Mouse (Mus musculus) forebrain, embryonic 16.5 days (tissue): ENCODE measurements around the gene Plbd2. TPM values are rescaled to one million over a fixed set of nuclear protein-coding genes. Genes with fewer than 3 reads are reported as not detected.

Experiments
- ATAC-seq: fragments of 200-750 bp; cut with Nextera tagmentation; 2 replicates; pipeline ENCODE4 v1.8.0; 2017; ENCODE audit warnings: mild to moderate bottlenecking, moderate library complexity
- H3K27ac ChIP-seq: fragments of 300-500 bp; sonication (generic); 2 replicates; pipeline ENCODE4 v1.5.1; 2014; ENCODE audit warnings: low read length, control low read depth
- H3K27me3 ChIP-seq: fragments of 300-500 bp; sonication (generic); replicated peaks from 2 replicates; pipeline ENCODE4 v1.6.1; 2014; ENCODE audit warnings: low read length; ENCODE audit not compliant: control insufficient read depth, insufficient read depth
- H3K36me3 ChIP-seq: fragments of 300-500 bp; sonication (generic); 2 replicates; pipeline ENCODE4 v1.6.1; 2014; ENCODE audit not compliant: control insufficient read depth, insufficient read depth
- H3K4me1 ChIP-seq: fragments of 300-500 bp; sonication (generic); replicated peaks from 2 replicates; pipeline ENCODE4 v1.6.1; 2014; ENCODE audit warnings: low read length; ENCODE audit not compliant: control insufficient read depth, insufficient read depth
- H3K4me2 ChIP-seq: fragments of 300-500 bp; sonication (generic); 2 replicates; pipeline ENCODE4 v1.6.1; 2014; ENCODE audit warnings: mild to moderate bottlenecking, low read length, control low read depth
- H3K4me3 ChIP-seq: fragments of 300-500 bp; sonication (generic); replicated peaks from 2 replicates; pipeline ENCODE4 v1.5.1; 2014; ENCODE audit warnings: mild to moderate bottlenecking, low read length, control low read depth
- H3K9ac ChIP-seq: fragments of 300-500 bp; sonication (generic); replicated peaks from 2 replicates; pipeline ENCODE4 v1.6.1; 2014; ENCODE audit warnings: low read depth, low read length, control low read depth
- H3K9me3 ChIP-seq: fragments of 300-500 bp; sonication (generic); 2 replicates; pipeline ENCODE4 v1.6.1; 2016; ENCODE audit warnings: low read length; ENCODE audit not compliant: control insufficient read depth
- WGBS: fragments of 180-500 bp; shearing (Covaris S2); extraction: QIAGEN DNeasy Blood & Tissue Kit; methylation state at CpG from one replicate; pipeline ENCODE4 v1.1.7; 2014; 5-methylcytosine and 5-hydroxymethylcytosine counted together
- polyA plus RNA-seq: library from polyadenylated mRNA; unstranded; fragments of >200 nt; fragmentation: Nextera tagmentation; extraction: Ambion mirVana; gene quantifications from 2 replicates; pipeline ENCODE4 v1.2.1, GENCODE M21; 2015

The Plbd2 gene
- polyA plus RNA-seq, 1 experiment from 2014 or later, result 22.9 TPM

DNA sequence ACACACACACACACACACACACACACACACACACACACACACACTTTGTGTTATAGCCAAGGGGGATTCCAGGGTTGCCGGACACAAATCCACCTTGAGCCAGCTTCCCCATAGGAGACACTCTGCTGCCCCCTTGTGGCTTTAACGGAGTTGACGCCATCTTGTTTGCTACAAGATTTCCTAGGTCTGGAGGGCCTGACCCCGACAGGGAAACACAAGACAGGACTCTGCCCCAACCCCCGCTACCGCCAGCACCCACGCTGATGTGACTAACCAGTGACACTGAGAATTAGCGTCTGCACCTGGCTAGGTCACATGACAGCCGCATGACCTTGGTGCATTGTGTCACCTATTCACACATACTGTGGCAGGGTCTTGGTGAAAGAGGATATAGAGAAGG, 45.8 kb downstream of the Plbd2 start:
- ATAC-seq, result no peak
- Histone ChIP-seq H3K4me3 (no peak overlapping the region), H3K27ac (no peak overlapping the region), H3K27me3 (no peaks in the 10 kb centered on the region), H3K9ac (no peak overlapping the region), H3K4me2 (no peak overlapping the region), H3K36me3 (no peaks in the 10 kb centered on the region), H3K9me3 (no peaks in the 10 kb centered on the region), H3K4me1 (no peaks in the 10 kb centered on the region)
- WGBS, result 5% methylated on average over 9 of the region's 9 CpGs

DNA sequence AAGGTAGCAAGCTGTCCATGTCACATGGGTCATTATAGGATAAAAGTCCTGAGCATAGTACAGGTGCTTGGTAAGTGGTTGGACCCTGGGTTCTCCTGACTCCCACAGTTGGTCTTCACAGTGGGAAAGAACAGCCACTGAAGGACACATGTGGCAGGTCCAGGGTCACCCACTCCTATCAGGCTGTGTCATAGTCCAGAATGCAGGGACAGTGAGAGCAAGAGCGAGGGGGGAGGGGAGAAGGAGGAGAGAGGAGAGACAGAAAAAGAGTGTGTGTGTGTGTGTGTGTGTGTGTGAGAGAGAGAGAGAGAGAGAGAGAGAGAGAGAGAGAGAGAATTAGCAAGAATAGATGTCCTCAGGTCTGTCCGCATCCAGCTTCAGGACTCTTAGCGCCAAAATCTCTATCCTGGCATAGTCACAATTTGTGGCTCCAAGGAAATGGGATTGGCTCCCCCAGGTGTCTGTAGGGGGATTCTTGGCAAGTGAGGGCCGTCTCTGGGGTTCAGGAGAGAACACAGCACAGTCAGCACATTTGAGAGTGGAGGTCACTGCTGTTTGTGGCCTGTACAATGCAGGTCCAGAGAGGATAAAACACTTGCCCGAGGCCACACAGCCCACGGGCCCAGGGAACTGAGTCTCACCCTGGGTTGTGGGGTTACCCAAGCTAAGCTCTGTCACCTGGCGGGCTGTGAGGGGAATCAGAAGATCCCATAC, 46.4 kb downstream of the Plbd2 start:
- Histone ChIP-seq H3K36me3 (no peaks in the 10 kb centered on the region), H3K9me3 (no peaks in the 10 kb centered on the region), H3K4me3 (no peak overlapping the region), H3K4me2 (no peak overlapping the region), H3K27ac (no peak overlapping the region), H3K27me3 (no peaks in the 10 kb centered on the region), H3K4me1 (no peaks in the 10 kb centered on the region), H3K9ac (no peak overlapping the region)
- ATAC-seq, result no peak; the same call in 1 of the 2 replicates
- 41% methylated on average over 7 of the region's 7 CpGs for WGBS

DNA sequence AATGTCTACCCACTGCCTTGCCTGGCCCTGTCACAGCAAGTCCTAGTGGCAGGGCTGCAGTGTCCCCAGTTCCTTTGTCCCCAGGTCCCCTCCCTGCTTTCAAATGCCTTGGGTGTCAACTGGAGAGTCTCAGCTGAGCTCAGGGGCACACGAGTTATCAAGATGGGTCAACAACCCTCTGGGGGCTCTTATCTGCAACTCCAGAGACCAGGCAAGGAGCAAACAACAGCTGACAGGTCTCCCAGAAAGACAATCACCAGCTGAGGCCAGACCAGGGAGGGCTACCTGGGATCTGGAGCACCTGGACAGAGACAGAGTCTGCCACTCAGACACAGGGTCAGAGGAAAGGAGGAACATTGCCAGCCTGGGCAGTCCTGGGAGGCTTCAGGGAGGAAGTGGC, 47.2 kb downstream of the Plbd2 start:
- no peak for ATAC-seq
- WGBS, result 48% methylated on average over 1 of the region's 1 CpGs
- Histone ChIP-seq H3K4me2 (no peak overlapping the region), H3K4me3 (no peak overlapping the region), H3K27ac (no peak overlapping the region), H3K9ac (no peak overlapping the region), H3K36me3 (no peaks in the 10 kb centered on the region), H3K27me3 (no peaks in the 10 kb centered on the region), H3K9me3 (no peaks in the 10 kb centered on the region), H3K4me1 (no peaks in the 10 kb centered on the region)

DNA sequence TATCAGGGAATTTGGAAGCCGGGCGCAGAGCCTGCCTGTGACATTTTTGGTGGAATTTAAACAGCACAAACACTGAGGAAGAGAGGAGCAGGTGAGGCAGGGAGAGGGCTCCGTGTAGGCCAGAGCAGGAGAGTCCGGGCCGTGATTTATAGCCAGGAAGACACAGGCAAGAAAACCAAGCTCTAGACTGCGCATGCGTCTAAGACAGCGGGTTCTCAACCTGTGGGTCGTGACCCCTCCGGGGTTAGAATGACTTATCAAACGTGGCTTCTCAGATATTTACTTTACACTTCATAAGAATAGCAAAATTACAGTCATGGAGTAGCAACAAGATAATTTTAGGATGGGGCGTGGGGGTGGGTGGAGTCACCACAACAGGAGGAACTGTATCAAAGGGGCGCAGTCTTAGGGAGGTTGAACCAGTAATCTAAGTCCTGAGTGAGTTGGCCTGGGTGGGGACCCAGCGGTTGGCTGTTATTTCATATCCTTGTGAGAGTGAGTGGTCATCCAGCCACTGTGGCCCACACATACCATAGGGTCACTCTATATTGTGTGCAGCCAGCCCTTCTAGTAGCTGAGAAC, 48.6 kb downstream of the Plbd2 start:
- Histone ChIP-seq H3K36me3 (no peaks in the 10 kb centered on the region), H3K27ac (no peak overlapping the region), H3K4me2 (no peak overlapping the region), H3K4me1 (no peaks in the 10 kb centered on the region), H3K27me3 (no peaks in the 10 kb centered on the region), H3K9ac (no peak overlapping the region), H3K4me3 (no peak overlapping the region), H3K9me3 (no peaks in the 10 kb centered on the region)
- ATAC-seq, result no peak
- 76% methylated on average over 14 of the region's 14 CpGs for WGBS

DNA sequence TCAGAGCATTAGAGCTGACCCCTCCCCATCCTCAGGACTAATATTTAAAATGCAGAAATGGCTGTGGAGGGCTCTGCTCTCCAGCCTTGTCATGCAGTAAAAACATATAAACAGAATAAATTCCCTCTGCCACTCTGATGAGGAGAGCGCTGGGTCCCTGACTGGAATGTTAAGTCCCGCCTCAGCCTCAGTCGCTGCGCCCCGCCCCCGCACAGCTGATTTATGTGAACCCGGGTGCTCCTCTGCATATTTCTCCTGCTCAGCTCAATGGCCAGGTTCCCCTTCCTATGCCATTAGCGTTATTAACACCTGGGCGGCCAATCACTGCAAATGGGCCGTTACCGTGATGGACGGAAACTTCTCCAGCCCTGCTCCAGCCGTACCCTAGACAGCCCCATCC, 56.1 kb downstream of the Plbd2 start:
- Histone ChIP-seq H3K4me2 (no peak overlapping the region), H3K27me3 (0 out of 2 replicates have a peak, but pooled peaks cover 4% of the 10 kb centered on the region), H3K9me3 (no peaks in the 10 kb centered on the region), H3K4me1 (no peaks in the 10 kb centered on the region), H3K36me3 (no peaks in the 10 kb centered on the region), H3K27ac (no peak overlapping the region), H3K4me3 (no peak overlapping the region), H3K9ac (no peak overlapping the region)
- ATAC-seq, result no peak
- WGBS, result 60% methylated on average over 13 of the region's 13 CpGs

DNA sequence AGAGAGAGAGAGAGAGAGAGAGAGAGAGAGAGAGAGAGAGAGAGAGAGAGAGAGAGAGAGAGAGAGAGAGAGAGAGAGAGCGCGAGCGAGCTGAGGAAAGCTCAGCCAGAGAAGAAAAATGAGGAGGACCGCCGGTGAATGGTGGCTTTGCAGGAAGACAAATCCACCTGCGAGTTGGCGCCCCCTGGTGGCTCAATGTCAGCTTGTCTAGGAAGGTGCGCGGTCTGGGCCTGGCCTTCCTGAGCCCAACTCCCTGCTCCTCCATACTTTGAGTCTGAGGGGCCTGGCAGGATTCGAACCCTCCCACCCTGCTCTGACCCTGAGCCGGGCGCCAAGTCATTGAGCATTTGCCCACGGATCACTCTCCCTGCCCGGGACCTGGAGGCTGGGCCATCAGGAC, 62.7 kb downstream of the Plbd2 start:
- no peak overlapping the region for H3K4me3 ChIP-seq
- peak overlapping the region; percentile 46 for H3K4me2 ChIP-seq
- peaks cover 25% of the 10 kb centered on the region for H3K4me1 ChIP-seq
- no peak overlapping the region for H3K9ac ChIP-seq
- no peak overlapping the region for H3K27ac ChIP-seq
- peak; percentile 71 for ATAC-seq
- H3K9me3 ChIP-seq, result no peaks in the 10 kb centered on the region
- WGBS, result 13% methylated on average over 14 of the region's 14 CpGs
- peaks cover 38% of the 10 kb centered on the region for H3K27me3 ChIP-seq
- no peaks in the 10 kb centered on the region for H3K36me3 ChIP-seq

DNA sequence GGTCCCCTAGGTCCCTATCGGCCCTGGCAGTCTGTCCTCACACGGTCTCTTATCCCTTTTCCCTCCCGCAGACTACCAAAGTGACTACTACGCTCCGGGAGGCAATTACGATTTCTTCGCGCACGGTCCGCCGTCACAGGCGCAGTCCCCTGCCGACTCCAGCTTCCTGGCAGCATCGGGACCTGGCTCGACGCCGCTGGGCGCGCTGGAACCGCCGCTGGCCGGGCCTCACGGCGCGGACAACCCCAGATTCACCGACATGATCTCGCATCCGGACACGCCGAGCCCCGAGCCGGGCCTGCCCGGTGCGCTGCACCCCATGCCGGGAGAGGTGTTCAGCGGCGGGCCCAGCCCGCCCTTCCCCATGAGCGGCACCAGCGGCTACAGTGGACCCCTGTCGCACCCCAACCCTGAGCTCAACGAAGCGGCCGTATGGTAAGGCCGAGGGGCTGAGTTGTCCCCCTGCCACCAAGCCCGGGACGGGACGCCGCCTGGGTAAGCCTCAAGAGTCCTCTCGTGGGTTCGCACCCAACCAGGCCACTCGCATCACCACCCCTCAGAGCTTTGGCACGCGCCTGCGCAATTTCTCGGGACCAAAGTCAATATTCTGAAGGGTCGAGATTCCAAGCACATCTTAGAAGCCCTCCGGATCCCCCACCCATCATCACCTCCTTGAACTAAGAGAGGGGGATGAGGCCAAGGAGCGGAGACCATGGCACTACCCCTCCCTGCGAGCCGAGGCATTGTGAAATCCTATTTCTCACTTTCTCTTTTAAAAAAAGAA, 63.3 kb downstream of the Plbd2 start:
- ATAC-seq, result 0 out of 2 replicates have a peak, but pooled peaks have one; percentile 37
- no peak overlapping the region for H3K27ac ChIP-seq
- H3K9me3 ChIP-seq, result no peaks in the 10 kb centered on the region
- H3K9ac ChIP-seq, result peak overlapping the region; percentile 36
- peak overlapping the region; percentile 25 for H3K4me3 ChIP-seq
- H3K4me1 ChIP-seq, result peaks cover 28% of the 10 kb centered on the region
- WGBS, result 15% methylated on average over 60 of the region's 61 CpGs
- H3K4me2 ChIP-seq, result peak overlapping the region; percentile 46
- no peaks in the 10 kb centered on the region for H3K36me3 ChIP-seq
- H3K27me3 ChIP-seq, result peaks cover 45% of the 10 kb centered on the region

DNA sequence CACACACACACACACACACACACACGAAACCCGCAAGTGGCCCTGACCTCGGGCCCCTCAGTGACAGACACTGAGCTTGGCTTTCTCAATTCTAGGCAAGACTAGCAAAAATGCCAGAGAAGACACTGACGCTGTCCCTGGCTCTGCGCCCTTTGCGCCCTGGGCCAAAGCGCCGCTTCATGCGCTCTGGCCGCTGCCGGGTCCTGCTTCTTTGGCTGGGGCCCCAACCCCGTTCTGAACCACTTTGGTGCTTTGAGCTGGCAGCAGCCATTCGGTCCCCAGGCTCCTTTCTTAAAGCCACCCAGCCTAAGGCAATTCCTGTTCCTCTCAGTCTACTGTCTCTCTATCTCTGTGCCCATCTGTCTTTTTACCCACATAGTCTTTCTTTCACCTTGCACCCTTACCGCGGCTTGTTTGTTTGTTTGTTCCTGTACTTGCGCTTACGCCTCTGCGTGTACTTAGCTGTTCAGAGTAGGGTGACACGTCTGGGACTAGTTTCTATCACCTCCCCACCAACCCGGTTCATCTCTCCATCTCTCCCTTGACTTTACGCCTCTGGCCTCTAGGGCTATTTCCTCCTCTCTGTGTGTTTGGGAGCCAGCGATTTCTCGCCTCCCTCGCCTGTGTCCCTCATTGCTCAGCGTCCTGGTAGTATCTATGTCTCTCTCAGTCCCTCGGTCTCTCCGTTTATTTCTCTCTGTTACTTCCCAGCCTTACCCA, 64.3 kb downstream of the Plbd2 start:
- ATAC-seq, result no peak
- H3K4me3 ChIP-seq, result no peak overlapping the region
- H3K27me3 ChIP-seq, result peaks cover 49% of the 10 kb centered on the region
- no peak overlapping the region for H3K27ac ChIP-seq
- no peak overlapping the region for H3K4me2 ChIP-seq
- no peaks in the 10 kb centered on the region for H3K36me3 ChIP-seq
- no peak overlapping the region for H3K9ac ChIP-seq
- H3K9me3 ChIP-seq, result no peaks in the 10 kb centered on the region
- H3K4me1 ChIP-seq, result peaks cover 28% of the 10 kb centered on the region
- 18% methylated on average over 27 of the region's 27 CpGs for WGBS

DNA sequence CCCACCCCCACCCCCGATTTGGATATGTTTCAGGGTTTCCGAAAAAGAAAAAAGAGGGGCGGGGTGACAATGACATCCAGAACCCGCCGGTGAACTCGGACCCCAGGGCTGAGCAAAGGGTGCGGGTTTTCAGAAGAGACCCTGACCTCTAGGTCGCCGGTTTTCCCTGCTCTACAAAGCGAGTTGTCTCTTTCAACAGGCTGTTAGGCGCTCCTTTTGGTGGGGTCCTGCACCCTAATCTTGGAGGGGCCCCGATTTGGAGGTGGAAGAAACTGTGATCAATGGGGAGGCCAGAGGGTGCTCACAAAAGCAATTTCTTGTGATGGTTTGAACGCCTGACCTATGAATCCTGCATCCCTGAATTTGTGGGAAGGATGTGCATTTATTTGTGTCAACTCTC, 65.0 kb downstream of the Plbd2 start:
- no peak overlapping the region for H3K27ac ChIP-seq
- no peaks in the 10 kb centered on the region for H3K36me3 ChIP-seq
- peaks cover 28% of the 10 kb centered on the region for H3K4me1 ChIP-seq
- 5% methylated on average over 13 of the region's 13 CpGs for WGBS
- peaks cover 56% of the 10 kb centered on the region for H3K27me3 ChIP-seq
- no peak overlapping the region for H3K9ac ChIP-seq
- no peak overlapping the region; the same call in 1 of the 2 replicates for H3K4me2 ChIP-seq
- no peak for ATAC-seq
- H3K9me3 ChIP-seq, result no peaks in the 10 kb centered on the region
- H3K4me3 ChIP-seq, result peak overlapping the region; percentile 21; the same call in 1 of the 2 replicates
